Mouse (Mus musculus): ENCODE results near the gene Sgcd. TPM values are rescaled to one million over a fixed set of nuclear protein-coding genes. Genes with fewer than 3 reads are reported as not detected.
A peak's percentile ranks its signal among the peaks of the same experiment; 100 is the strongest.

Sgcd gene
- polyA plus RNA-seq, 1 experiment from 2014 or later: 1.8 TPM

DNA sequence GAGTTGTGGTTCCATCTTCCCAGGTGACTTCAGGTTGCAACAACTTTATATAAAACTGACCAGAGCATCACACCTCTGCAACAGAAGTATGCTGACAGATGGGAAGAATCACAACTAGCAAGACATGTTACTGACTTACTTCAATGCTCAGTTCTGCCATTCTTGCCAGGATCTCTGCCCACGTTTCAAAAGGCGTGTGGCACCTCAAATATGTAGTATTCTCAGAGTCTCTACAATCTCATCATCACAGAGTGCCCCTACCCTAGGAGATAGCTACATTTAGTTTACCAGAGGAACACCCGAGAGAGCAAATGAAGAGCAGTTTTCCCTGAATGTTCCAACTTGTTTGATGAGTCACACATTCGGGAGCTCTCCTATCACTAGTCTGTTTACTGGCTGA, 229.8 kb downstream of the Sgcd start:
- Histone ChIP-seq H3K9me3 (replicated peaks) (no peaks in the 10 kb centered on the region), H3K36me3 (no peaks in the 10 kb centered on the region), H3K27me3 (ENCODE audit: low read depth, poor library complexity, severe bottlenecking) (no peaks in the 10 kb centered on the region), H3K4me1 (no peaks in the 10 kb centered on the region), H3K27ac (replicated peaks) (no peak overlapping the region), H3K4me3 (no peak overlapping the region)
- WGBS: 87% methylated on average over 4 of the region's 4 CpGs
- DNase-seq (ENCODE audit: low spot score): no peak

DNA sequence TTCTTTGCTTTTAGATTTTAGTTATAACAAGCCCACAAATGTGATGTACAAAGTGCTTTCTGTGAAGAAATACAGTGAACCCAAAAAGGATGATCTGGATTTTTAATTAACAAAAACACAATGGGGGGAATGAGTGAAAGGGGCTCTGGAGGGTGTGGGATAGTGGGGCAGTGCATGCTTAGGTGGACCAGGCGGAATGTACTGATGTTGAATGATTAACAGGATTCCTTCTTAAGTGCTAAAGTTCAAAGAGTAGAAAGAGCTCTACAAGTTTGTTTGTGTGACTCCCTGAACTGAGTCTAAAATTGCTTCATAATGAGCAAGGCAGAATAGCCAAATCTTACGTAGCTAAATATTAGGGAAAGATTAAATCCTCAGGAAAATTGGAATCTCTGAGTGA, 246.0 kb downstream of the Sgcd start:
- Histone ChIP-seq H3K36me3 (no peaks in the 10 kb centered on the region), H3K4me3 (no peak overlapping the region), H3K27ac (replicated peaks) (no peak overlapping the region), H3K4me1 (no peaks in the 10 kb centered on the region), H3K9me3 (replicated peaks) (no peaks in the 10 kb centered on the region), H3K27me3 (ENCODE audit: low read depth, poor library complexity, severe bottlenecking) (no peaks in the 10 kb centered on the region)
- no peak for DNase-seq (ENCODE audit: low spot score)
- WGBS: 86% methylated on average over 2 of the region's 2 CpGs

DNA sequence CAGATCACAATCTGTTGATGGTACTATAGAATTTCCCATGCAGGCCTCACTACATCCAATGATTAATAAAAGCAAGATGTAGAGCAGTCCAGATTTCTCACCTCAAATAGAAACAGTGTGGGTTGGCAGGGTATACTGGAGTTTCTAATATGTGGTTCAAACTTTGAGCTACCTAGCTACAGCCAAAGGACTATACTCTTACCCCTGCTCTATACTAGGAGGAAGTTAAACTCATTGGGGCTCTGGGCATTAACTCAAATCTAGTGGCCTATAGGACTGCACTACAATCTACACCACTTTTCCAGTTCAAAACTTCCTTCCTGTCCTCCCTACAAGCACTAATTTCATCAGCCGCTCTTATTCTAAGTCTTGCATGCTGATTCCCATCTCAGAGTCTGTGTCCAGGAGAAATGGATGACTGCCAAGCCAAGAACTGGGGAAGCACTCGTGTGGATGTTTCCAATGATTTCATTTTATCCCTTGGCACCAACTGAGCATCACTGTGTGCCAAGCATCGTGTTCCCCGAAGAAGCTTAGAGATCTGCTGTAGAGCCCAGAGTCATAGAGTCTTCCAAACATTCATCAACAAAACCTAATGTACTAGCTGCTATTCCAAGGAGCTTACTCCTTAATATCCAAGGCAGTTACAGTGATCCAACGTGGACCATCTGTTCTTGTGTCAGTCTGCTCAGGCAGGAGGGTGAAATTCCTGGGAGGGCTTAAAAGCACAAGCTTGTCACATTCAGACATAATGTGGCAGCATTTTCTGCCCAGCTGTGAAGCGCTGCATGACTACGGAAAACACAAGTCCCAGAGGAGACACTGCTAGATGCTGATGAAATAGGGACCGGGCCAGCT, 283.6 kb downstream of the Sgcd start:
- Histone ChIP-seq H3K36me3 (no peaks in the 10 kb centered on the region), H3K27ac (replicated peaks) (no peak overlapping the region), H3K27me3 (ENCODE audit: low read depth, poor library complexity, severe bottlenecking) (no peaks in the 10 kb centered on the region), H3K4me1 (peaks cover 5% of the 10 kb centered on the region; the same call in 1 of the 2 replicates), H3K4me3 (no peak overlapping the region), H3K9me3 (replicated peaks) (no peaks in the 10 kb centered on the region)
- no peak for DNase-seq (ENCODE audit: low spot score)
- WGBS: 90% methylated on average over 8 of the region's 8 CpGs

DNA sequence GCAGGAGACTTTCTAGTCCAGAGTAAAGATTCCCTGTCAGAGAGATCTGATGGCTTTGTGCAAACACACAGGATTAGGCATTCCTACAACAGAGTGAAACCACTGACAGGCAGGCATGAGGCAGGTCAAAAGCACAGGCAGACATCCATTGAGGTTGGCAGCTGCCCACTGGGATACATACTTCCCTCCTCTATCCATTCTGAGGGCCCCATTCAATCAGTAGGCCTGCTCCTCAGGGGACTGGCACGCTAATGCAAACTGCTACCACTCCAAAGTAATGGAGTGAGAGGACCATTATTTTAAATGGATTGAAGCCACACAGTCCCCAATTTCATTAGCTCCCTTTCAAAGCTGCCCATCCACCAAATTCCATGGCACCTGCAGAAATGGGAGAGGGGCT, 293.2 kb downstream of the Sgcd start:
- H3K27me3 ChIP-seq (ENCODE audit: low read depth, poor library complexity, severe bottlenecking): no peaks in the 10 kb centered on the region
- H3K36me3 ChIP-seq: no peaks in the 10 kb centered on the region
- peaks cover 8% of the 10 kb centered on the region; the same call in 1 of the 2 replicates for H3K4me1 ChIP-seq
- H3K9me3 ChIP-seq (replicated peaks): no peaks in the 10 kb centered on the region
- no peak overlapping the region for H3K27ac ChIP-seq (replicated peaks)
- WGBS: 46% methylated on average over 1 of the region's 1 CpGs
- no peak overlapping the region for H3K4me3 ChIP-seq
- no peak for DNase-seq (ENCODE audit: low spot score)

DNA sequence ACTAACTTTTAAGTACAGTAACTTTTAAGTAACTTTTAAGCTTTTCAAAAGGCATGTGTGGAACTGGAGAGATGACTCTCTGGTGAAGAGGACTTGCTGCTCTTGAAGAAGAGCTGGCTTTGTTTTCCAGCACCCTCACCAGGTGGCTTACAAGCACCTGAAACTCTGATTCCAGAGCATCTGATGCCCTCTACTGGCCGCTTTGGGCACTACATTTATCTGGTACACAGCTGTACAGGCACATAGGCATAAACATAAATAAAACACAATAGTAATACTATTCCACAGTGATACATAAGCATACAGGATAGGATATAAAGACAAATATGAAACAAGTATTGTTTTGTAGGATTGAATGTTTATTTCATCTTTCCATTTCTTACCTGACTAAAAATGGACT, 330.6 kb downstream of the Sgcd start:
- H3K4me1 ChIP-seq: peaks cover 4% of the 10 kb centered on the region; the same call in 1 of the 2 replicates
- no peaks in the 10 kb centered on the region for H3K27me3 ChIP-seq (ENCODE audit: low read depth, poor library complexity, severe bottlenecking)
- no peaks in the 10 kb centered on the region for H3K36me3 ChIP-seq
- H3K9me3 ChIP-seq (replicated peaks): no peaks in the 10 kb centered on the region
- WGBS: 4% methylated on average over 1 of the region's 1 CpGs
- H3K27ac ChIP-seq (replicated peaks): no peak overlapping the region
- no peak overlapping the region for H3K4me3 ChIP-seq
- peak; percentile 53 for DNase-seq (ENCODE audit: low spot score)

DNA sequence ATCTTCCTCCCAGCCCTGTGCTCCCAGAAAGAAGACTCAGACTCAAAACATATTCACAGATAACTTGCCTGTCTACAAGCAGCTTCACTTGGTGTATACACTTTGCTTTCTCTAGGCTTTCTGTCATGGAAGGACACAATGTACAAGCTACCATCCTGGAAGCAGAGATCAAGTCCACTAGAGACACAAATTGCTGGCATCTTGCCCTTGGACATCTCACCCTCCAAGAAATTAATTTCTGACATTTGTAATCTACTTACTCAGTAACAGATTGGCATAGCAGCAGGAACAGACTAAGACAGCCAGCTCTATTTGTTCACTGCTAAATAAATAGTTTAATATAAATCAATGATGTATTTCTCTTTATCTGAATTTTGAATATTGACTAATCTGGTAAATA, 342.9 kb downstream of the Sgcd start:
- no peak overlapping the region for H3K4me3 ChIP-seq
- no peaks in the 10 kb centered on the region for H3K9me3 ChIP-seq (replicated peaks)
- DNase-seq (ENCODE audit: low spot score): no peak
- no peak overlapping the region for H3K27ac ChIP-seq (replicated peaks)
- H3K27me3 ChIP-seq (ENCODE audit: low read depth, poor library complexity, severe bottlenecking): no peaks in the 10 kb centered on the region
- H3K4me1 ChIP-seq: peaks cover 15% of the 10 kb centered on the region
- no peaks in the 10 kb centered on the region for H3K36me3 ChIP-seq

DNA sequence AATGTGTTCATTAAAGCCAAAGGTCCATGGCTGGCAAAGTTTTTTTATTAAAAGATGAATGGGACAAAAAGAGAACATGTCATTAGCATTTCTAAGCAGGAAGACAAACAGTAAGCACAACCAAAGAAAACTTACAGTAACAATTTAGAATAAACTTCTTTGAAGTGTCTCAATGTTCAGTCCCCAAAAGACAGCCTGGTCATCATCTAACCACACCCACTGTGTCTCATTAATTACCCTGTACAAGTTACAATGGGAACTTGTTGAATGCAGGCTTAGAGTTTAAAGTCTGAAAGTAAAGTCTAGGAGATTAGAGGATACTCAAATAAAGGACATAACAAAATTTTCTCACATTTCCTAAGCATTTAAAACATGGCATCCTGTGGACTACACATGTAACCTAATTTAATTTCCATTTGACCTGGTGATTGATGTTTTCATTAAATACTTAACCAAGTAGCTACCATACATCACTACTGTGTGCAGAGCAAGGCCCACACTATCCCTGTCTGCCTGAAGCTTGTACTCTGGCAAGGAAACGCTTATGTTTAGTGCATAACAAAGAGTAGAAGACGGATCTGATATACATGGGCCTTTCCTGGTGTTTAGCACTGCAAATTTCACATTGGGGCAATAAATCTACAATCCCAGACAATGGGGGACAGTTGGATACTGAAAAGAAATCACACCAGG, 347.1 kb downstream of the Sgcd start:
- Histone ChIP-seq H3K9me3 (replicated peaks) (no peaks in the 10 kb centered on the region), H3K27me3 (ENCODE audit: low read depth, poor library complexity, severe bottlenecking) (no peaks in the 10 kb centered on the region), H3K4me1 (peaks cover 28% of the 10 kb centered on the region), H3K4me3 (no peak overlapping the region), H3K27ac (replicated peaks) (peak overlapping the region; percentile 73), H3K36me3 (no peaks in the 10 kb centered on the region)
- no peak for DNase-seq (ENCODE audit: low spot score)
- 44% methylated on average over 2 of the region's 2 CpGs for WGBS

DNA sequence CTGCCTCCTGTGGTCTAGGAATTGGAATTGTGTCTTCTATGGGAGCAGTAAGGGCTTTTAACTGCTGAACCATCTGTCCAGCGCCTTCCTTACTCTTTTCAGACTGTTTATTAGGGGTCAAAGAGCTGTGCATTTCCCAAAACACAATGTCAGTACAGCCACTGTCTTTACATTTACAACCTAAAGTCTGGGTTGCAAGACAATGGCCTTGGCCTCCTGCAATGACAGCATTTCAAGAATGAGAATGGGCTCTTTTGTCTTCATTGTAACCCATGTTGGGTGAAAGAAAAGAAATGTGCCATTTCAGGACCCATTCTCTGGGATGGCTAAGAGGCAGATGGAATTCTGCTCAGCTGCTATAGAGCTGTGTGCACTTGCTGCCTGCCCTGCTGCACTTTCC, 348.2 kb downstream of the Sgcd start:
- Histone ChIP-seq H3K27me3 (ENCODE audit: low read depth, poor library complexity, severe bottlenecking) (no peaks in the 10 kb centered on the region), H3K4me1 (peaks cover 28% of the 10 kb centered on the region), H3K36me3 (no peaks in the 10 kb centered on the region), H3K27ac (replicated peaks) (peak overlapping the region; percentile 71), H3K4me3 (no peak overlapping the region), H3K9me3 (replicated peaks) (no peaks in the 10 kb centered on the region)
- 15% methylated on average over 1 of the region's 1 CpGs for WGBS
- DNase-seq (ENCODE audit: low spot score): peak; percentile 30

DNA sequence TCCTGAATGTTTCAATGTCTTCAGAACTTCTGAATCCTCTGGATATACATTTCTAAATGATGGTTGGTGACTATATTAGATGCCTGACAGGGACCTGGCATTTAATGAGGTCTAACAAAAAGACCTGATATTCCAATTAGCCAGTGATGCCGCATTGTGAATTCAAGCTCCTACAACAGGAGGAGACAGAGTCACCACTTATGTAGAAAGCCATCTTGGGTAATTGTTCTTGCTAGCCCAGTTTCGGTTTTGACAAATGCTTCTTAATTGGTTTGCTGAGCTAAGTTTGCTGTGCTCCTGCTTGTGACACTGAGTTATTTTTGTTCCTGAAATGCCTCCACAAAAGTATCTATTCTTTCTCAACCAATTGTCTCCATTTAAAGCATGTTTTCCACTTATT, 358.6 kb downstream of the Sgcd start:
- no peaks in the 10 kb centered on the region for H3K9me3 ChIP-seq (replicated peaks)
- no peak for DNase-seq (ENCODE audit: low spot score)
- no peaks in the 10 kb centered on the region for H3K36me3 ChIP-seq
- WGBS: 87% methylated on average over 2 of the region's 2 CpGs
- no peaks in the 10 kb centered on the region for H3K4me1 ChIP-seq
- H3K27me3 ChIP-seq (ENCODE audit: low read depth, poor library complexity, severe bottlenecking): no peaks in the 10 kb centered on the region
- no peak overlapping the region for H3K27ac ChIP-seq (replicated peaks)
- H3K4me3 ChIP-seq: no peak overlapping the region

DNA sequence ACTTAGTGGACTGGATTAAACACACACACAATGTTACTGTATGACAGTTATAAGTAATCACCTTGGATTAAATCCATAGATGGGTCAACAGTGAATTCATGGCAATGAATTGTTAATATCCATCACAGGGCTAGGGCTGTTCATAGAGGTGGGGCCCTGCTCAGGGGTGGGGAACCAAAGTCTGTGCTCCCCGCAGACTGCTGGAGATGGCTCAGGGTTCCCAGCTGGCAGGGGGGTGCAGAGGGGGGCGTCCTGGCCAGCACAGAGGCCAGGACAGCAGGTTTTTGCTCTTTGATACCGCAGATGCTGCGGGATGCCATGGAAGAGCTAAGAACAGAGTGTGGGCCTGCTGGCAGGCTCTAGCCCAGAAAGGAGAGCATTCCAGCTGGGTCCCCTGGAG, 378.9 kb downstream of the Sgcd start:
- no peak for DNase-seq (ENCODE audit: low spot score)
- Histone ChIP-seq H3K4me1 (no peaks in the 10 kb centered on the region), H3K27me3 (ENCODE audit: low read depth, poor library complexity, severe bottlenecking) (no peaks in the 10 kb centered on the region), H3K36me3 (no peaks in the 10 kb centered on the region), H3K4me3 (no peak overlapping the region), H3K27ac (replicated peaks) (no peak overlapping the region), H3K9me3 (replicated peaks) (no peaks in the 10 kb centered on the region)
- WGBS: 72% methylated on average over 4 of the region's 4 CpGs

DNA sequence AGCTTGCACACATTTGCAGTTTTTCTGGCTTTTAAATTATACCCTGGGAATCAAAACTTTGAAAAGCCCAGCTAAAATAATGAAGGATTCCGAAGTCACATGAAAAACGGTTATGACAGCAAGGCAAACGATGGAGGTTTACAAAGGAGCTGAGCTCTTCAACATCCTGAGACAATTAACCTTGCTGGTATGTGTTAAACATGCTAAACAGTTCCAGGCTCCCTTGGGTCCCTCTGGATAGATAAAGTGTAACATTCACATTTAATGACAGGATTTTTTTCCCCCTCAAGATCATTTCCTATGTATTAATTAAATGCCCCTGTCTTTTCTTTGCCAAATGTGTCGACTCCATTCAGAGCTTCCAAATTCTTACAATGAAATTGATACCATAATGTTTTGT, 414.1 kb downstream of the Sgcd start:
- H3K27ac ChIP-seq (replicated peaks): no peak overlapping the region
- no peaks in the 10 kb centered on the region for H3K4me1 ChIP-seq
- H3K4me3 ChIP-seq: no peak overlapping the region
- no peaks in the 10 kb centered on the region for H3K36me3 ChIP-seq
- H3K9me3 ChIP-seq (replicated peaks): no peaks in the 10 kb centered on the region
- H3K27me3 ChIP-seq (ENCODE audit: low read depth, poor library complexity, severe bottlenecking): no peaks in the 10 kb centered on the region
- 73% methylated on average over 4 of the region's 4 CpGs for WGBS
- DNase-seq (ENCODE audit: low spot score): no peak

DNA sequence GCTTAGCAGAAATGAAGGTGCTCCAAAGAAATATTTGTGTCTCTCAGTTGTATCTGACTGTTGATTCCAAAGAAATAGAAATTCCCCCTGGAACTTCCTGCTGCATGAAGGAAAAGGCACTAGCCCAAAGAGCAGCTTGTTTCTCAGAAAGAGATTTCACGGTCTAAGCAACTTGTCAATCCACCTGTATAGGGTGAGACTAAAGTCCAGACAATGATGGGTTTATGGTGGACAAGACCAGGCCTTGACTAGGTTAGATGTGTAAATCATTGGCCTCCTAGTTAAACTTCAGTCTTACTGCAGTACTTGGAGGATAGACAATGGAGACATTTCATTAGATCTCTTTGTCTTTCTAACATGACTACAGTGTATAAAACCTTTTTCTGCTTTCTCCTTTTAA, 420.3 kb downstream of the Sgcd start:
- DNase-seq (ENCODE audit: low spot score): no peak
- H3K4me3 ChIP-seq: no peak overlapping the region
- no peaks in the 10 kb centered on the region for H3K36me3 ChIP-seq
- H3K9me3 ChIP-seq (replicated peaks): no peaks in the 10 kb centered on the region
- WGBS: 88% methylated on average over 1 of the region's 1 CpGs
- no peaks in the 10 kb centered on the region for H3K27me3 ChIP-seq (ENCODE audit: low read depth, poor library complexity, severe bottlenecking)
- no peak overlapping the region for H3K27ac ChIP-seq (replicated peaks)
- no peaks in the 10 kb centered on the region for H3K4me1 ChIP-seq

DNA sequence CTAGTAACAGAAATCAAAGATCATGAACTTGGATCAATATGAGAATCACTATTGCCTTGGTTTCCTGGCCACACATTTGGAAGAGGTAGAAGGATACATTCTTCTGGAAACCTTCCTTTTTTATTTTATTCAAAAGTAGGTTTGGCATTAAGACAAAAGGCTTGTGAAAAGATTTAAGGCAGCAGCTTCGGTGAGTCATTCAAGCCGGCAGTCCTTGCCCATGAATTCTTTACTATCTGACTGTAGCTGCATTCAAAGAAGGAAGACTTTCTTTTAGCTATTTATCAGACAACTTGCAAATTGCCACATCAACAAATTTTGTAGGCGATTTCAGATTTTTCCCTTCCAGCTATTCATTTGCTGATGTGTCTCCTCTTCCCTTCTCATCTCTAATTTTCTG, 422.6 kb downstream of the Sgcd start:
- WGBS: 90% methylated on average over 3 of the region's 3 CpGs
- Histone ChIP-seq H3K4me1 (no peaks in the 10 kb centered on the region), H3K4me3 (no peak overlapping the region), H3K27me3 (ENCODE audit: low read depth, poor library complexity, severe bottlenecking) (no peaks in the 10 kb centered on the region), H3K27ac (replicated peaks) (no peak overlapping the region), H3K9me3 (replicated peaks) (no peaks in the 10 kb centered on the region), H3K36me3 (no peaks in the 10 kb centered on the region)
- DNase-seq (ENCODE audit: low spot score): no peak
